Mouse (Mus musculus) midbrain, embryonic 16.5 days (tissue): ENCODE results near the gene Ceacam9. TPM values are rescaled to one million over a fixed set of nuclear protein-coding genes. Genes with fewer than 3 reads are reported as not detected.
A peak's percentile ranks its signal among the peaks of the same experiment; 100 is the strongest.
"Not testable (repeated sequence)": the region's sequence is repeated elsewhere in the genome, so short reads cannot be mapped to it uniquely, and the experiment has no call there.

Experiments used
- ATAC-seq: fragments of 200-750 bp; cut with Nextera tagmentation; 2 replicates; pipeline ENCODE4 v1.8.0; 2017; ENCODE audit warnings: moderate TSS enrichment
- H3K27ac ChIP-seq: fragments of 300-500 bp; sonication (generic); 2 replicates; pipeline ENCODE4 v1.5.1; 2014; ENCODE audit warnings: mild to moderate bottlenecking, low read length, mixed read lengths
- H3K27me3 ChIP-seq: fragments of 300-500 bp; sonication (generic); 2 replicates; pipeline ENCODE4 v1.6.1; 2014; ENCODE audit warnings: low read depth, low read length, mixed read lengths; ENCODE audit not compliant: control insufficient read depth, insufficient read depth
- H3K36me3 ChIP-seq: fragments of 300-500 bp; sonication (generic); 2 replicates; pipeline ENCODE4 v1.6.1; 2014; ENCODE audit warnings: mild to moderate bottlenecking, low read length, moderate library complexity, mixed read lengths; ENCODE audit not compliant: control insufficient read depth, insufficient read depth
- H3K4me1 ChIP-seq: fragments of 300-500 bp; sonication (generic); 2 replicates; pipeline ENCODE4 v1.6.1; 2014; ENCODE audit warnings: mild to moderate bottlenecking, low read length, mixed read lengths; ENCODE audit not compliant: control insufficient read depth, insufficient read depth
- H3K4me2 ChIP-seq: fragments of 300-500 bp; sonication (generic); 2 replicates; pipeline ENCODE4 v1.6.1; 2014; ENCODE audit warnings: mild to moderate bottlenecking, low read length, mixed read lengths
- H3K4me3 ChIP-seq: fragments of 300-500 bp; sonication (generic); 2 replicates; pipeline ENCODE4 v1.5.1; 2014; ENCODE audit warnings: low read depth, mild to moderate bottlenecking, low read length, moderate library complexity, mixed read lengths
- H3K9ac ChIP-seq: fragments of 300-500 bp; sonication (generic); 2 replicates; pipeline ENCODE4 v1.6.1; 2014; ENCODE audit warnings: low read depth, low read length, mixed read lengths
- H3K9me3 ChIP-seq: fragments of 300-500 bp; sonication (generic); replicated peaks from 2 replicates; pipeline ENCODE4 v1.6.1; 2014; ENCODE audit warnings: mild to moderate bottlenecking, low read length, mixed read lengths; ENCODE audit not compliant: control insufficient read depth, poor library complexity, severe bottlenecking
- WGBS: fragments of 180-500 bp; shearing (Covaris S2); extraction: QIAGEN DNeasy Blood & Tissue Kit; methylation state at CpG from one replicate; pipeline ENCODE4 v1.1.7; 2014; 5-methylcytosine and 5-hydroxymethylcytosine counted together
- polyA plus RNA-seq: library from polyadenylated mRNA; unstranded; fragments of >200 nt; fragmentation: Nextera tagmentation; extraction: Ambion mirVana; gene quantifications from 2 replicates; pipeline ENCODE4 v1.2.1, GENCODE M21; 2015

Gene Ceacam9
- polyA plus RNA-seq, 1 experiment from 2014 or later = 0.18 TPM

DNA sequence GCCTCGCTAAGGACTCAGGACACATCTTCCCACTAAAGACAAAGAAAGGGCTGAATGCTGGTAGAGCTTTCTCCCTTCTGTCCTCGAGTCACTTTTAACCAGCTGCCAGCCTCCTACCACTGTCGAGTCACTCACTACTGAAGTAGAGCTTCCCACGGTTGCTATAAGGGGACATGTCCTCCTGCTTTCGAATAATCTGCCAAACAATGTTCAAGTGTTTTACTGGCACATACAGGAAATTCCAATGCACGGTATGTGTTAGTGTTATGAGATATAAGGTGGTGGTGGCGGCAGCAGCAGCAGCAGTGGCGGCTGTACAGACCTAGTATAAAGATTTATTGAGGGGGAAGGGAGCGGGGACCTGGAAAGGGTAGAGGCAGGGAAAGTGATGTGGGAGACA lies 15.3 kb upstream of the Ceacam9 start:
- no peaks in the 10 kb centered on the region for H3K9me3 ChIP-seq
- ATAC-seq = no peak
- 67% methylated on average over 9 of the region's 9 CpGs for WGBS

DNA sequence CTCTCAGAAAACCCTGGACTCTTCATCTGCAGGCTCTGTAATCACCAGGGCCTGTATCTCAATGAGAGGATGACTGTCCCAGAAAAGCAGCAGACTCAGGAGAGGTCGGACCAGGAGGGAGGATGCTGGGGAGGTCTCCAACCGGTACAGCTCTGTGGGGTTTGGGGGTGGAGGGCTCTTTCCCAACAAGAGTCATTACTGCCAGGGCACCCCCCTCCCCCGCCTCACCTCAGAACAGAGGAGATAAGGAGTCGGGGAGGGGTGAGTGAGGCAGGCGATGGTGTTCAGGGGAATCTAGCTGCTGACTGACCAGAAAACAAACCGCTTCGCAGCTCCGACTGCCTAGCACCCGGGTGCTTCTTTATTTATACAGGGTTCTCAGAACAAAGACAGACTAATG lies 13.5 kb upstream of the Ceacam9 start:
- no peaks in the 10 kb centered on the region for H3K27me3 ChIP-seq
- no peaks in the 10 kb centered on the region for H3K4me1 ChIP-seq
- 22% methylated on average over 9 of the region's 9 CpGs for WGBS
- H3K4me2 ChIP-seq = no peak overlapping the region
- no peak overlapping the region for H3K4me3 ChIP-seq
- H3K27ac ChIP-seq = no peak overlapping the region
- ATAC-seq = no peak
- H3K9me3 ChIP-seq = no peaks in the 10 kb centered on the region
- H3K36me3 ChIP-seq = no peaks in the 10 kb centered on the region
- H3K9ac ChIP-seq = no peak overlapping the region

More for the DNA sequence above, 15.3 kb upstream of the Ceacam9 start:
- Histone ChIP-seq H3K36me3 (no peaks in the 10 kb centered on the region), H3K4me3 (no peak overlapping the region), H3K4me2 (no peak overlapping the region), H3K27ac (no peak overlapping the region), H3K4me1 (no peaks in the 10 kb centered on the region), H3K9ac (no peak overlapping the region), H3K27me3 (no peaks in the 10 kb centered on the region)

DNA sequence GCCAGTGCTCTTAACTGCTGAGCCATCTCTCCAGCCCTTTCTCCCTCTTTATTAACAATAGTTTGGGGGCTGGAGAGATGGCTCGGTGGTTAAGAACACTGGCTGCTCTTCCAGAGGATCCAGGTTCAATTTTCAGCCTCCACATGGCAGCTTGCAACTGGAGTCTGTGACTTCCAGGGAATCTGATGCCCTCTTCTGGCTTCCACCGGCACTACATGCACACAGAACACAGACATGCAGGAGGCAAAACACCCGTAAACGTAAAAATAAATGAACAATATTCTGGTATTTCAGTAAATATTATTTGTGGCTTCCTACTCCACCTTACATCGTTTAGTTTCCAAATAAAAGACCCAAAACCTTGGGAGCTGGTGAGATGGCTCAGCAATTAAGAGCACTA lies 11.1 kb upstream of the Ceacam9 start:
- Histone ChIP-seq H3K9ac (no peak overlapping the region), H3K36me3 (no peaks in the 10 kb centered on the region), H3K9me3 (no peaks in the 10 kb centered on the region), H3K4me2 (no peak overlapping the region), H3K4me1 (no peaks in the 10 kb centered on the region), H3K27ac (no peak overlapping the region), H3K27me3 (no peaks in the 10 kb centered on the region), H3K4me3 (no peak overlapping the region)
- WGBS = 75% methylated on average over 5 of the region's 5 CpGs
- no peak for ATAC-seq

DNA sequence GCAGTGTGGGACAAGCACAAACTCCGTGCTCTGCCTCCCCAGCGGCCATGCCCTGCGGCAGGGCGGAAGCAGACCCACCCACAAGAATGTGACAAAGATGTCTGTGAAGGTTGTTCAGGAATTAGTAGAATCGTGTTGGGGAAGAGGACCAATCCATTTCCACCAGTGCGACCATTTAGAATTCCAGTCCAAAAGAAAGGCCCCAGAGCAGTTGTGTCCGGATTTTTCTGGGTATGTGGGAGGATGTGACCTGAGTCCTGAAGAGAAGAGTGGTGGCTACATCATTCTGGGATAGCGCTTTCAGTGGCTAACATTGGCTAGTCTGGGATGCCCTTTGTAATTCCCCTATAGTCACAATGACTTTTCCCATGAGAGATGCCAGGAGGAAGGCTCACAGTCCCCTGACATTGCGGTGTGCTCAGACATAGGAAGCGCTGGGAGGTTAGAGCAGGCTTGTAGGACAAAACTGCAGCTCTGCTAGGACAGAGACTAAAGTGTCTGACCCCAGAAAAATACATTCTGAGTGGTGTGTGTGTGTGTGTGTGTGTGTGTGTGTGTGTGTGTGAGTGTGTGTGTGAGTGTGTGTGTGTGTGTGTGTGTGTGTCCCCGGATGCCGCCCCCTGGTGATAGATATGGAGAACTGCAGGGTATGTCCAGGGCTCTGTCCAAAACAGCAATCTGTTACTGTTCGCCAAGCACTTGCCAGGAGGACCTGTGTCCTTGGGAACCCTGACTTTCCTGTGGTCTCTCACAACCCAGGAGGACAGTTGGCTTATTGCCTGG lies 8.9 kb upstream of the Ceacam9 start:
- no peaks in the 10 kb centered on the region for H3K27me3 ChIP-seq
- H3K4me3 ChIP-seq = no peak overlapping the region
- no peak overlapping the region for H3K9ac ChIP-seq
- no peak overlapping the region for H3K4me2 ChIP-seq
- ATAC-seq = no peak
- no peaks in the 10 kb centered on the region for H3K4me1 ChIP-seq
- WGBS = 75% methylated on average over 13 of the region's 13 CpGs
- no peaks in the 10 kb centered on the region for H3K36me3 ChIP-seq
- H3K9me3 ChIP-seq = no peaks in the 10 kb centered on the region
- no peak overlapping the region for H3K27ac ChIP-seq

DNA sequence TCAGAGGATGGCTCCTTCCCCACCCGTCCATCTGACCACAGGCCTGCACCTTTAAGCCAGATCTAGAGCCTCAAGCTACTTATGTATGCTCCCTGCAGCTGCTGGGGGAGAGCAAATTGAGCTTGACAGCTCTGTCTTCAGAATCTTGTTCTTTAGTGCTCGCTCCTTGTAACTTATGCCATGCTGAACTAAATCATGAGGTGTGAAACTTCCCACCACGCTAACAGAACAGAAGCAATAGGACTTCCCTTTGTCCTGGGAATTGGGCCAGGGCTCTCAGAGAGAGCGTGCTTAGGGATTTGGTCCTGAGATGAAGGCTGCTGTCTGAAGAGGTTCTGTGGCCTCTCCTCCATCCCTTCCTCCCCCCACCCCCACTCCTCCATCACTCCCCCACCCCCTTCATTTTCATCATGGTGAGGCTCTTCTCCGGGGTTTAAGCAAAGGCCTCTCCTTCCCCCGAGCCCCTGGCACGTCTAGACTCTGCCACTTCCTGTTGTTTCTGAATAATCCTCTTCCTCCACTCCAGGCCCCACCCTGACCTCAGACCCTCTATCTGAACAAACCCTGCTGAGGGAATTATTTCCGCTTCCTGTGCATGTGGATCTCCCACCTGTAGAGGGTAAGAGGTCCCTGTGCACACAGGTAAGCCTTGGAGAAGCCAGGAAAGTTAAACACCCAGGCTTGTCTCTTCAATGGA lies 5.1 kb upstream of the Ceacam9 start:
- H3K4me2 ChIP-seq, H3K27me3 ChIP-seq, H3K9me3 ChIP-seq, H3K4me3 ChIP-seq, H3K27ac ChIP-seq, ATAC-seq, H3K9ac ChIP-seq, H3K4me1 ChIP-seq, H3K36me3 ChIP-seq: not testable (repeated sequence)
- WGBS = 35% methylated on average over 8 of the region's 8 CpGs

DNA sequence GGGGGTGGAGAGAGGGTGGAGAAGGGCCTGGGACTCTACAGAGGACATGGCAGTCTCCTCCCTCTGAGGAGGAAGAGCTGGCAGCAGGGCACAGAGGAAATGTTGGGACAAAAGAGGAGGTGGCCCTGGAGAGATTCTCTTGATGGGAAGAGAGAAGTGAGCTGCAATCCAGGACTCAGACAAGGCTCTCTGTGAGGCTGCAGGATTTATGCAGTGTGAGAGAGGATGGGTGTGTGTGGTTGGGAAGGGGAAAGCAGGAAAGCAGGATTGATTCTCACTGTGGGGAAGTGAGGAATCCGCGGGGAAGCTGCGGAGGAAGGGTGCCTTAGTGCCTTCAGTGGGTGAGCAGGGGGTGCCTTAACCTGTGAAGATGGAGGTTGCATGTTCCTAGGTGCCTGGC lies 761 bp downstream of the Ceacam9 start:
- not testable (repeated sequence) for H3K36me3 ChIP-seq, H3K4me2 ChIP-seq, H3K27me3 ChIP-seq, H3K9me3 ChIP-seq, ATAC-seq, H3K4me3 ChIP-seq, H3K9ac ChIP-seq, H3K27ac ChIP-seq, H3K4me1 ChIP-seq
- WGBS = 72% methylated on average over 3 of the region's 3 CpGs

DNA sequence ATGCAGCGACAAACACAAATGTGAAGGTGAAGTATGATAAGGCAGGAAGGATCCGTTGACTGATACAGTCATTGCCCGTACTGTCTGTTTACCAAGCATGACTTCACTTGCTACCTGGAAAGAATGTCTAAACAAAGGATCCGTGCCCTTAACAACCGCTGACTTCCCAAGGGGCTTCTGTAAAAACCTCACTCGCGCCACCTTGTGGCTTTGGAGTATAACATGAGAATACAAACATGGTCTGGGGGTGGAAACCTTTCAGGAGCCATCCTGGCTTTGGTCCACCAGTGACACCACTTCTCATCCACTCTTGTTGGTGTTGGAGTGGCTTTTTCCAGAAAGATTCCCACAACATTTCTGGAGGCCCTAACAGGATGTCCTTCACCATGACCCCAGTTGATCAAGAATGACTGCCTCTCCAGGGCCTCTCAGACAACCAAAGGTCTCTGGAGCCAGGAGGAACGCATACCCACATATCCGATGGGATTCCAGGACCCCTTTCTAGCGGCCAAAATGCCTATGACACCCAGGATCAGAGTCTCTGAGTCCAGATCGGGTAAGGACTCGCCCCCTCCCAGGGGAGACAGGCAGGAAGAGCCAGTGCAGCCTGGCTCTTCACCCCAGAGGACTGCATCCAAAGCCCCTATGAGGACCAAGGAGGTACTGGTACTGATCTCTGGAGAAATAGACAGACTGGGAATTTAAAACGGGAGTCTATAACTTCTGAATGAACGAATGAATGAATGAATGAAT lies 7.0 kb downstream of the Ceacam9 start:
- peak overlapping the region; percentile 66 for H3K27ac ChIP-seq

DNA sequence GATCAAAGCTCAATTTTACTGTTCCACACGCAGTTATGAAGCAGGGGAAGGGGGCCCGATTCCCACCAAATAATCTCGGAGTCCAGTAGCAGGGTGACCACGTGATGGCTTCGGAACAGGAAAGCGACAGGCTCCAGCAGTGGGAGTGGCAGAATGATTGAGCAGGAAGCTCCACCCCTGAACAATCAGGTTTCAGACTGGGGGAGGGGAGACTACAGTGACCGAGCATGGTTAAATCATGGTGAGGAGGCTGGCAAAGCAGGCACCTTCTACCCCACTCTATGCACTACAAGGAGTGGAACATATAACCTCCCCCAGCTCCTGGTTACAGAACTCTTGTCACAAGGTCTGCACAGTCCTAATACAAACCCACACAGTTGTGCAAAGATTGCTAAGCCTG lies 7.8 kb downstream of the Ceacam9 start:
- H3K27ac ChIP-seq = not testable (repeated sequence)
- 0 out of 2 replicates have a peak, but pooled peaks have one; percentile 19 for ATAC-seq

More for the DNA sequence above, 7.0 kb downstream of the Ceacam9 start:
- Histone ChIP-seq H3K9me3 (no peaks in the 10 kb centered on the region), H3K4me2 (peak overlapping the region; percentile 44), H3K4me3 (peak overlapping the region; percentile 7), H3K4me1 (peaks cover 7% of the 10 kb centered on the region; the same call in 1 of the 2 replicates), H3K9ac (0 out of 2 replicates have a peak overlapping the region, but pooled peaks have one; percentile 34), H3K27me3 (no peaks in the 10 kb centered on the region), H3K36me3 (no peaks in the 10 kb centered on the region)
- peak; percentile 46 for ATAC-seq
- WGBS = 30% methylated on average over 14 of the region's 14 CpGs

More for the DNA sequence above, 7.8 kb downstream of the Ceacam9 start:
- WGBS = 6% methylated on average over 7 of the region's 7 CpGs
- H3K9ac ChIP-seq = 0 out of 2 replicates have a peak overlapping the region, but pooled peaks have one; percentile 34
- H3K27me3 ChIP-seq, H3K9me3 ChIP-seq, H3K4me3 ChIP-seq, H3K4me1 ChIP-seq, H3K36me3 ChIP-seq: not testable (repeated sequence)
- H3K4me2 ChIP-seq = peak overlapping the region; percentile 39
